Mouse (Mus musculus) midbrain, postnatal 0 days (tissue): ENCODE data around the gene 2200002D01Rik. TPM values are rescaled to one million over a fixed set of nuclear protein-coding genes. Genes with fewer than 3 reads are reported as not detected.
"Not testable (repeated sequence)": the region's sequence is repeated elsewhere in the genome, so short reads cannot be mapped to it uniquely, and the experiment has no call there.

Experiments
- ATAC-seq: fragments of 200-750 bp; cut with Nextera tagmentation; 2 replicates; pipeline ENCODE4 v1.8.0; 2017; ENCODE audit warnings: moderate number of reproducible peaks, mild to moderate bottlenecking, moderate TSS enrichment, moderate library complexity; ENCODE audit not compliant: low FRiP score
- DNase-seq: peaks from one replicate; pipeline ENCODE4 v3.0.0-alpha.2; 2015; ENCODE audit warnings: low spot score
- H3K27ac ChIP-seq: fragments of 300-500 bp; sonication (generic); 2 replicates; pipeline ENCODE4 v1.5.1; 2014; ENCODE audit warnings: low read depth, mild to moderate bottlenecking, low read length, mixed read lengths
- H3K27me3 ChIP-seq: fragments of 300-500 bp; sonication (generic); 2 replicates; pipeline ENCODE4 v1.6.1; 2014; ENCODE audit warnings: low read length, control low read depth, mixed read lengths; ENCODE audit not compliant: insufficient read depth
- H3K36me3 ChIP-seq: fragments of 300-500 bp; sonication (generic); 2 replicates; pipeline ENCODE4 v1.6.1; 2014; ENCODE audit warnings: low read length, control low read depth, mixed read lengths; ENCODE audit not compliant: insufficient read depth
- H3K4me1 ChIP-seq: fragments of 300-500 bp; sonication (generic); 2 replicates; pipeline ENCODE4 v1.6.1; 2014; ENCODE audit warnings: mild to moderate bottlenecking, control low read depth, antibody characterized with exemption, low read length, mixed read lengths; ENCODE audit not compliant: insufficient read depth
- H3K4me2 ChIP-seq: fragments of 300-500 bp; sonication (generic); 2 replicates; pipeline ENCODE4 v1.6.1; 2014; ENCODE audit warnings: low read depth, mild to moderate bottlenecking, low read length, mixed read lengths; ENCODE audit not compliant: poor library complexity, severe bottlenecking
- H3K4me3 ChIP-seq: fragments of 300-500 bp; sonication (generic); 2 replicates; pipeline ENCODE4 v1.5.1; 2014; ENCODE audit warnings: low read depth, mild to moderate bottlenecking, low read length, moderate library complexity
- H3K9ac ChIP-seq: fragments of 300-500 bp; sonication (generic); replicated peaks from 2 replicates; pipeline ENCODE4 v1.6.1; 2014; ENCODE audit warnings: mild to moderate bottlenecking, low read length, moderate library complexity, mixed read lengths; ENCODE audit not compliant: poor library complexity, severe bottlenecking
- H3K9me3 ChIP-seq: fragments of 300-500 bp; sonication (generic); 2 replicates; pipeline ENCODE4 v1.6.1; 2016; ENCODE audit warnings: low read length, control low read depth
- CTCF ChIP-seq: IDR thresholded peaks from 2 replicates; pipeline ENCODE4 v1.5.1; 2016; ENCODE audit warnings: antibody characterized with exemption, mild to moderate bottlenecking
- WGBS: fragments of 180-500 bp; shearing (Covaris S2); extraction: QIAGEN DNeasy Blood & Tissue Kit; methylation state at CpG from one replicate; pipeline ENCODE4 v1.1.7; 2014; 5-methylcytosine and 5-hydroxymethylcytosine counted together
- polyA plus RNA-seq: library from polyadenylated mRNA; unstranded; fragments of >200 nt; fragmentation: Nextera tagmentation; extraction: Ambion mirVana; gene quantifications from 2 replicates; pipeline ENCODE4 v1.2.1, GENCODE M21; 2015
- total RNA-seq: library from RNA; depleted of rRNA; stranded (reverse); fragments of >200 nt; gene quantifications from 2 replicates; pipeline ENCODE4 v1.2.3, GENCODE M21; 2014

2200002D01Rik gene
- total and polyA plus RNA-seq, 2 experiments from 2014 or later, result 1.2 TPM; not detected in 1

GRCm38 (mm10) chr7:29228202-29228601, 20.1 kb downstream of the 2200002D01Rik start:
- Histone ChIP-seq H3K4me1 (peaks cover 5% of the 10 kb centered on the region; the same call in 1 of the 2 replicates), H3K27me3 (peaks cover 14% of the 10 kb centered on the region), H3K4me2 (no peak overlapping the region), H3K4me3 (no peak overlapping the region), H3K9me3 (no peaks in the 10 kb centered on the region), H3K36me3 (no peaks in the 10 kb centered on the region), H3K9ac (no peak overlapping the region), H3K27ac (no peak overlapping the region)
- ATAC-seq, result no peak
- DNase-seq, result no peak
- WGBS, result 74% methylated on average over 4 of the region's 4 CpGs
- TF ChIP-seq CTCF, result no peak

GRCm38 (mm10) chr7:29225520-29225919, 22.7 kb downstream of the 2200002D01Rik start:
- no peak for TF ChIP-seq CTCF
- ATAC-seq, result 0 out of 2 replicates have a peak, but pooled peaks have one; percentile 11
- Histone ChIP-seq H3K36me3 (no peaks in the 10 kb centered on the region), H3K27ac (peak overlapping the region; percentile 38; the same call in 1 of the 2 replicates), H3K4me1 (peaks cover 5% of the 10 kb centered on the region; the same call in 1 of the 2 replicates), H3K9ac (peak overlapping the region; percentile 42; the same call in 1 of the 2 replicates), H3K9me3 (no peaks in the 10 kb centered on the region), H3K27me3 (no peaks in the 10 kb centered on the region), H3K4me2 (peak overlapping the region; percentile 35), H3K4me3 (peak overlapping the region; percentile 20)
- 68% methylated on average over 13 of the region's 13 CpGs for WGBS
- no peak for DNase-seq

GRCm38 (mm10) chr7:29224756-29225394, 23.4 kb downstream of the 2200002D01Rik start:
- ATAC-seq (peak; percentile 75), DNase-seq (peak; percentile 39)
- peak overlapping the region; percentile 42; the same call in 1 of the 2 replicates for H3K9ac ChIP-seq
- H3K4me1 ChIP-seq, result peaks cover 5% of the 10 kb centered on the region; the same call in 1 of the 2 replicates
- no peaks in the 10 kb centered on the region for H3K27me3 ChIP-seq
- peak overlapping the region; percentile 35 for H3K4me2 ChIP-seq
- no peak for TF ChIP-seq CTCF
- H3K4me3 ChIP-seq, result peak overlapping the region; percentile 20
- no peaks in the 10 kb centered on the region for H3K9me3 ChIP-seq
- 12% methylated on average over 16 of the region's 16 CpGs for WGBS
- no peaks in the 10 kb centered on the region for H3K36me3 ChIP-seq
- peak overlapping the region; percentile 38; the same call in 1 of the 2 replicates for H3K27ac ChIP-seq

- no peak for TF ChIP-seq CTCF
- H3K9me3 ChIP-seq, result no peaks in the 10 kb centered on the region
- no peaks in the 10 kb centered on the region for H3K27me3 ChIP-seq
- no peak overlapping the region for H3K27ac ChIP-seq
- H3K4me3 ChIP-seq, result no peak overlapping the region
- H3K9ac ChIP-seq, result no peak overlapping the region
- WGBS, result 42% methylated on average over 15 of the region's 15 CpGs
- ATAC-seq, result no peak
- H3K4me1 ChIP-seq, result no peaks in the 10 kb centered on the region
- no peaks in the 10 kb centered on the region for H3K36me3 ChIP-seq
- no peak overlapping the region for H3K4me2 ChIP-seq
- DNase-seq, result peak; percentile 21
Observed at GRCm38 (mm10) chr7:29214846-29215245, 33.4 kb downstream of the 2200002D01Rik start.

- Histone ChIP-seq H3K36me3 (no peaks in the 10 kb centered on the region), H3K27me3 (no peaks in the 10 kb centered on the region), H3K9me3 (no peaks in the 10 kb centered on the region), H3K4me2 (no peak overlapping the region), H3K4me3 (no peak overlapping the region), H3K9ac (no peak overlapping the region), H3K4me1 (no peaks in the 10 kb centered on the region), H3K27ac (no peak overlapping the region)
- DNase-seq, result no peak
- ATAC-seq, result peak; percentile 17; the same call in 1 of the 2 replicates
- 61% methylated on average over 2 of the region's 2 CpGs for WGBS
- no peak for TF ChIP-seq CTCF
Observed at GRCm38 (mm10) chr7:29214236-29214635, 34.0 kb downstream of the 2200002D01Rik start.

GRCm38 (mm10) chr7:29213675-29214082, 34.6 kb downstream of the 2200002D01Rik start, which contains the start of gene Catsperg1:
Gene Catsperg1, minus strand, starts transcription at chr7:29214035.
- peak within 1 kb of the TSS; percentile 65 for H3K27ac ChIP-seq
- peak; percentile 79 for DNase-seq
- 2% methylated on average over 20 of the region's 20 CpGs for WGBS

GRCm38 (mm10) chr7:29212775-29213560, 35.3 kb downstream of the 2200002D01Rik start:
- not testable (repeated sequence) for H3K4me1 ChIP-seq, H3K9me3 ChIP-seq, H3K27ac ChIP-seq, H3K36me3 ChIP-seq, DNase-seq, H3K27me3 ChIP-seq, ATAC-seq
- Histone ChIP-seq H3K4me2 (peak overlapping the region; percentile 41), H3K9ac (0 out of 2 replicates have a peak overlapping the region, but pooled peaks have one; percentile 19), H3K4me3 (peak overlapping the region; percentile 18; the same call in 1 of the 2 replicates)
- 17% methylated on average over 40 of the region's 40 CpGs for WGBS

More at GRCm38 (mm10) chr7:29213675-29214082, 34.6 kb downstream of the 2200002D01Rik start, which contains the start of gene Catsperg1:
- Histone ChIP-seq H3K4me1 (no peaks in the 10 kb centered on the region), H3K4me2 (peak within 1 kb of the TSS; percentile 41), H3K36me3 (no peaks in the 10 kb centered on the region), H3K9me3 (no peaks in the 10 kb centered on the region), H3K27me3 (no peaks in the 10 kb centered on the region), H3K9ac (0 out of 2 replicates have a peak within 1 kb of the TSS, but pooled peaks have one; percentile 19), H3K4me3 (peak within 1 kb of the TSS; percentile 18; the same call in 1 of the 2 replicates)
- TF ChIP-seq CTCF, result no peak
- peak; percentile 89 for ATAC-seq
